Mouse (Mus musculus) WW6 (cell line): ENCODE data around the gene Kcng4.

ENCODE experiments used
- DNase-seq: peaks from one replicate; pipeline ENCODE4 v3.0.0-alpha.2; 2013; ENCODE audit warnings: low read depth, low spot score

Kcng4 gene

GRCm38 (mm10) chr8:119635378-119635777, at the start of gene Kcng4:
Gene Kcng4 (minus strand): TSS chr8:119635680.
- DNase-seq = no peak

DNA sequence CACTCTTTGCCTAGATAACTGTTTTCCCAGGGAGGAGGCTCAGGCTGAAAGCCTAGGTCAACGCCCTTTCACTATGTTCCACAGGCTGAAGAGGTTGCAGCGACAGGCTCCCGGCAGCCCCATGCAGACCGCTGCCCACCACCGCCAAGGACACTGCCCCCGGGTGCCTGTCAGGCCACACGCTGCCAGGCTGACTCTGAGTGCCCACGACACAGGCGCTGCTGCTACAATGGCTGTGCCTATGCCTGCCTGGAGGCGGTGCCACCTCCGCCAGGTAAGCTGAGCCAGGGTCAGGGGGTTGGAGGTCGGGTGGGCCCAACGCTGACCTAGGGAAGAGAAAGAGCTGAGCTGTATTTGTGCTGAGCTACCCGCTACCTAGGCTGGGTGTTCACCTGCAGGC, 43.7 kb upstream of the Kcng4 start:
- no peak for DNase-seq

- peak; percentile 83 for DNase-seq
These were observed 42.8 kb upstream of the Kcng4 start for GRCm38 (mm10) chr8:119678138-119678843.

DNA sequence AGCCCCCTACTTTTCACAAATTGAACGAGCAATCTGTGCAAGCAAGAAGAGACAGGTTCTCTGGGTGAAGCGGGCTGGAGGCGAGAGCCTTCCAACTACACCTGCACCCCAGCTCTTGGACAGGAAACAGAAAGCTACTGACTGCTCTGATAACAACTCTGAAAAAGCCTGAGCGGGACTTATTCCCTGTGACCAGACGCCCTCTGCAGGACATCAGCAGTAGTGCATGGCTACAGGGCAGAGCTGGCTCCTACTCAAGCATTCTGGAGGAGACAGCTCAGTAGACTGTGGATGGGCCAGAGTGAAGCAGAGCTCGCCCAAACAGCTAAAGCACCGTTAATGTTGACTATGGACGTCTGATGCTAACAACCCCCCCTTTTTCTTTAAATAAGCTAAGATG, 40.9 kb upstream of the Kcng4 start:
- peak; percentile 79 for DNase-seq

- no peak for DNase-seq
These were observed 40.0 kb upstream of the Kcng4 start for GRCm38 (mm10) chr8:119675457-119675856.

GRCm38 (mm10) chr8:119673976-119674555, 38.6 kb upstream of the Kcng4 start:
- no peak for DNase-seq

GRCm38 (mm10) chr8:119670419-119671091, 35.1 kb upstream of the Kcng4 start:
- DNase-seq = no peak

GRCm38 (mm10) chr8:119669284-119669683, 33.8 kb upstream of the Kcng4 start:
- DNase-seq = peak; percentile 69

DNA sequence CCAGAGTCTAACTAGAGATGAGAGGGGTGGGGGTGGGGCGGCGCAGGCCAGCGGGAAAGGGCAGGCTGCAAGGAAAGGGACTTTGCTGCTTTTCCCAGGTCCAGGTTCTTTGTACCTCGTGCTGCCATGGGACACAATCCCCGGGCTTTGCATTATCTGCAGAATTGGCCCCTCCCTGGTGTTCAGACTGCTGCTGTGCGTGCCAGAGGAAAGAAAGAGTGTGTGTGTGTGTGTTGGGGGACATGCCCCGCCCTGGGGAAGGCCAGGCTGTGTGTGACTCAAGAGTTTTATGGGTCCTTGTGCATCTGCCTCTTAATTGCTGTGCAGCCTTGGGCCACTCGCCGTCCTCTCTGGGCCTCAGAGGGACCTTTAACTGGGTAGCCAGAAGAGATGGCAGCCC, 33.0 kb upstream of the Kcng4 start:
- DNase-seq = no peak

DNA sequence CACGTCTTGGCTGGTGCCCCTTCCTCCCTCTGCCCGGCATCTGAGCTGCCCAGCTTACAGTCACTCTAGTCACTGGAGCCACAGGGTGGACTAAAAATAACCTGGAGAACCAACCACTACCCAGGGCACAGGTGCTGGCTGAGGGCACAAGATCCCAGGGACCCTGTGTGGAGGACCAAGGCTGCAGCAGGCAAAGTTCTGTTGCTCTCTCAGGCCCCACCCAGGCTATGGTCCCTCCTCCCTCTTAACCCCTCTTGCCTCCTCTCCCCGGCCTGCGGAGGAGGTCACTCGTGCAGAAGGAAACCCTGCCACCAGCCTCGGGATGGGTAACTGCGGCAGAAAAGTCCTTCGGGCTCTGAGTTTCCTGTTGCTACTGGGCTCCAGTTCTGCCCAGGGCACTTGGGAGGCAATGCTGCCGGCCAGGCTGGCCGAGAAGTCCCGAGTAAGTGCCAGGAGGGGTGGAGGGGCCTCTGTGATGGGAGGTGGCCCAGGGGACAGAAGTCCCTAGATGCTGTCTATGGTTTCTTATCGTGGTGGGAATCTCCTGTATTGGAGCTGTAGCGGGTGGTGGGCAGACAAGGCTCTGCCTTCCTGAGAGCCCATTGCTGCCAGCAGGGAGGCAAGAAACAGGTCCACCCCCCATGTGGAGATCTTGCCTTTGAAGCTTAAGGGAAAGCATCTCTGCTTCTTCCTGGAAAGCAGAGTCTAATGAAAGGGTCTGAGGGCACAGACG, 30.9 kb upstream of the Kcng4 start, which contains the start of gene Wfdc1:
Gene Wfdc1 (plus strand): TSS at position 147 of the 733 bp plus-strand sequence.
- no peak for DNase-seq

- no peak for DNase-seq
These were observed 29.8 kb upstream of the Kcng4 start for GRCm38 (mm10) chr8:119665270-119665669.

DNA sequence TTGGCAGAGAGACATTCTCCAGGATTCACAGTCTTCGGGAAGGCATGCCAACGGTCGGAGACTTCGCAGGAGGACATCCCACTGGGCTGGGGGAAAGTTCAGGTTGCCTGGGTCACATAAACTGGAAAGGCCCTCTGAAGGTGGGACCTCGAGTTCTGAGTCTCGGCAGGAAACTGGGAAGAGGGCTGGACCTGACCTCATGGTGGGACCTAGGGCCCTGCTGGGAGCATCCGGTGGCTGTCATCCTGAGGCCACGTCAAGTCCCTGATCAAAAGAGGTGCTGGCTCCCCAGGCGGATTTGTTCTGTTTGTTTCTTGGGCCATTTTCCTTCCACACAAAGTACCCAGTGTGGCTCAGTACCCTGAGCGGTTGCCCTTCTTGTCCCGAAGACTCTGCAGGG, 28.0 kb upstream of the Kcng4 start:
- DNase-seq = no peak

DNA sequence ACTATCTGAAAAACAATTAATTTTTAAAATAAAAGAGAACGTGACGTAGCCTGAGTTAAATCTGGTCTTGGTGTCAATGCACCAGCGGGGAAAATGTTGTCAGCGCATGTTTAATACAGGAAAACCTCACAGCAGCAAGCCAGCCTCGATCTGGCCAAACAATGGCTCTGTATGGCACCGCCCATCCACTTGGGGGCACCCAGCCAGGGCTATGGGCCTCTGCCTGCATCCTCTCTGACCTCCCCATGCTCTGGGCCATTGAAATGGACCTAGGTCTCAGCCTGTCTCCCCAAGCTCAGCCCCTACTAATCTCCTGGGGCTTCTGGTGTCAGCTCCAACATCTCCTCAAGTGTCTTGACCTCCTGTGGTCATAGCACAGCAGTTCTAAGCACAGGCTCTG, 26.4 kb upstream of the Kcng4 start:
- DNase-seq = no peak

DNA sequence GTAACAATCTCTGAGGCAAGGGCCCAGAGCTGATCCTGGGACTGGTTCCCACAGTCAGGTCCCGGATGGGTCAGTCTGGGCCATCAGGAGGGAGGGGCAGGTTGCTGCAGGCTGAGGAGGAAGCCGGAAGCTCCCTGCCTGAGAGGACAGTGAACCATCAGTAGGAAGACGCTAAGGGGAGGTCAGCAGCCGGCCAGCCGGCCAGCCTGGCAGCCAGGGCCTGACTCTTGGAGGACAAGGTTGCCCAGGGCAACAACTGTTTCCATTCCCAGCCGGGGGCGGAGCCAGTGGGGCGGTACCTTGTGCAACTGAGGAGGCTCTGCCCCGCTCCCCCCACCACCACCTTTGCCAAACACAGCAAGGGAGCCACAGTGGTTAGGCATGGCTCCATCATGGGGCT, 25.6 kb upstream of the Kcng4 start:
- DNase-seq = no peak

GRCm38 (mm10) chr8:119656709-119657464, 21.4 kb upstream of the Kcng4 start:
- no peak for DNase-seq

GRCm38 (mm10) chr8:119651324-119651723, 15.8 kb upstream of the Kcng4 start:
- no peak for DNase-seq

- no peak for DNase-seq
These were observed 11.4 kb upstream of the Kcng4 start for GRCm38 (mm10) chr8:119646846-119647245.

- no peak for DNase-seq
These were observed 10.7 kb upstream of the Kcng4 start for GRCm38 (mm10) chr8:119646197-119646596.

DNA sequence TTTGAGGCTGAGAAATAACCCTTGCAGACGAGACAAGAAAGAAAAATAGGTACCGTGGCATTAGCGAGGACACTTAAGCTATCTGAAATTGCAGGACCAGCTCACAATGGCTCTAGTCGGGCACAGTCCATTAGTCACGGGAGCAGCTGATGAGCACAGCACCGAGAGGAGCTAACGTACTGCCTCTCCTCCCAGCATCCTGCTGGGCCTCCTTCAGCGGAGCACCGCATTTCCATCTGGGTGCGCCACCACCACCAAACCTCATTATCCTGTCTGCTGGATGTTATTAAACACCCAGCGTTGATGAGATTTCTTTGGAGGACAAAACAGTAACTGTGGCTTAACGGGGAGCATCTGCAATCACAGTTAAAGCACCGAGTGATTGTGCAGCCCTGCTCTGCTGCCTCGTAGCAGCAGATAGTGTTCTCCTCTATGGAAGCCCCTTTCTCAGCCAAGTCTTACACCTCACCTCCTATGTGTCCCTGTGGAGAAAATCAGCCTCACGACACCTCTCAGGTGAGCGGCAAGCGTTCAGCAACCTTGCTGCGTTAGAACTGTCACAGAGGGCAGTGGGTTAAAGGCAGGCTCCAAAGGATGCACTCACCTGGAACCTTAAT, 9.6 kb upstream of the Kcng4 start:
- DNase-seq = no peak

DNA sequence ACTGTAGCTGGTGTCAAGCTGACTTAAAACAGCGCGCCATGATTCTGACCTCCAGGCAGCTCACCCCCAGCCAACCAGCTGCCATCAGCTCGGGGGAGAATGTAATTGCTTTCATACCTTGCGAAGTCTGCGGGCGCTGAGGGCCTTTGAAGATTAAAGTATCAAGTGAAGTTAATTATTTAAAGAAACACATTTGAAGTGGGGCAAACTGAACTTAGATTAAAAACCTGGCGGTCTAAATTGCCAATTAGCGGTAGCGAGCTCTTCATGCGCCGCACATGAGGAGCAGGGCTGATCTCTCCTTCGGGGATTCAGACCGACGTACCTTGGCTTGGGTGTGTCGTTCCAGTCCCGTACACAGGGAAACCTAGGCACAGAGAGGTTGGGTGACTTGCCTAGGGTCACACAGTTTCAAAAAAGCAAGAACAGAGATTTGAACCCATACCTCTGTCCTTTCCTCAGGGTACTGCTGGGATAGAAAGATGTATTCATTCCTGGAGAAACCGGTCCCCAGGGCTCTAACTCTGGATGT, 9.0 kb upstream of the Kcng4 start:
- DNase-seq = no peak

GRCm38 (mm10) chr8:119642960-119643359, 7.5 kb upstream of the Kcng4 start:
- no peak for DNase-seq
